Mouse (Mus musculus) embryonic facial prominence, embryonic 10.5 days (tissue): Measurements from ENCODE around the gene Ttc39d. TPM values are rescaled to one million over a fixed set of nuclear protein-coding genes. Genes with fewer than 3 reads are reported as not detected.

ENCODE experiments used
- DNase-seq: peaks from one replicate; pipeline ENCODE4 v3.0.0-alpha.2; 2017; ENCODE audit warnings: low spot score
- H3K27ac ChIP-seq: fragments of 300-500 bp; sonication (generic); replicated peaks from 2 replicates; pipeline ENCODE4 v1.5.1; 2016; ENCODE audit warnings: mild to moderate bottlenecking
- H3K27me3 ChIP-seq: fragments of 300-500 bp; sonication (generic); replicated peaks from 2 replicates; pipeline ENCODE4 v1.6.1; 2016; ENCODE audit warnings: low read depth, mild to moderate bottlenecking; ENCODE audit not compliant: poor library complexity, severe bottlenecking
- H3K36me3 ChIP-seq: fragments of 300-500 bp; sonication (generic); replicated peaks from 2 replicates; pipeline ENCODE4 v1.6.1; 2016; ENCODE audit warnings: mild to moderate bottlenecking, moderate library complexity
- H3K4me1 ChIP-seq: fragments of 300-500 bp; sonication (generic); 2 replicates; pipeline ENCODE4 v1.6.1; 2016
- H3K4me3 ChIP-seq: fragments of 300-500 bp; sonication (generic); 2 replicates; pipeline ENCODE4 v1.5.1; 2016; ENCODE audit warnings: mild to moderate bottlenecking, moderate library complexity
- H3K9me3 ChIP-seq: fragments of 300-500 bp; sonication (generic); 2 replicates; pipeline ENCODE4 v1.6.1; 2016; ENCODE audit warnings: mild to moderate bottlenecking
- WGBS: fragments of 180-500 bp; shearing (Covaris S2); methylation state at CpG from one replicate; pipeline ENCODE4 v1.1.7; 2016; 5-methylcytosine and 5-hydroxymethylcytosine counted together
- polyA plus RNA-seq: library from polyadenylated mRNA; unstranded; fragments of >200 nt; fragmentation: Nextera tagmentation; extraction: Ambion mirVana; gene quantifications from 2 replicates; pipeline ENCODE4 v1.2.1, GENCODE M21; 2016

The Ttc39d gene
- polyA plus RNA-seq, 1 experiment from 2014 or later = 0.14 TPM

GRCm38 (mm10) chr17:80237475-80237874, 30.2 kb downstream of the Ttc39d start:
- 94% methylated on average over 5 of the region's 5 CpGs for WGBS
- no peak for DNase-seq
- no peak overlapping the region for H3K4me3 ChIP-seq
- no peaks in the 10 kb centered on the region for H3K27me3 ChIP-seq
- H3K27ac ChIP-seq = no peak overlapping the region
- H3K36me3 ChIP-seq = peaks cover 68% of the 10 kb centered on the region
- no peaks in the 10 kb centered on the region for H3K4me1 ChIP-seq
- no peaks in the 10 kb centered on the region for H3K9me3 ChIP-seq

GRCm38 (mm10) chr17:80241594-80241993, 34.3 kb downstream of the Ttc39d start:
- peaks cover 94% of the 10 kb centered on the region for H3K36me3 ChIP-seq
- WGBS = 93% methylated on average over 9 of the region's 9 CpGs
- DNase-seq = no peak

GRCm38 (mm10) chr17:80243116-80243515, 35.9 kb downstream of the Ttc39d start:
- Histone ChIP-seq H3K4me1 (no peaks in the 10 kb centered on the region), H3K27me3 (no peaks in the 10 kb centered on the region), H3K9me3 (no peaks in the 10 kb centered on the region), H3K36me3 (peaks cover 99% of the 10 kb centered on the region), H3K27ac (no peak overlapping the region), H3K4me3 (no peak overlapping the region)
- 81% methylated on average over 13 of the region's 13 CpGs for WGBS
- no peak for DNase-seq

More at GRCm38 (mm10) chr17:80241594-80241993, 34.3 kb downstream of the Ttc39d start:
- Histone ChIP-seq H3K9me3 (no peaks in the 10 kb centered on the region), H3K4me1 (no peaks in the 10 kb centered on the region), H3K4me3 (no peak overlapping the region), H3K27ac (no peak overlapping the region), H3K27me3 (no peaks in the 10 kb centered on the region)

GRCm38 (mm10) chr17:80252757-80253525, 45.7 kb downstream of the Ttc39d start:
- WGBS = 89% methylated on average over 13 of the region's 13 CpGs
- Histone ChIP-seq H3K9me3 (no peaks in the 10 kb centered on the region), H3K4me3 (no peak overlapping the region), H3K36me3 (peaks cover 100% of the 10 kb centered on the region), H3K4me1 (peaks cover 4% of the 10 kb centered on the region; the same call in 1 of the 2 replicates), H3K27ac (no peak overlapping the region), H3K27me3 (no peaks in the 10 kb centered on the region)
- no peak for DNase-seq

- no peak for DNase-seq
- no peak overlapping the region for H3K4me3 ChIP-seq
- H3K36me3 ChIP-seq = peaks cover 100% of the 10 kb centered on the region
- H3K27ac ChIP-seq = 0 out of 2 replicates have a peak overlapping the region, but pooled peaks have one; percentile 51
- no peaks in the 10 kb centered on the region for H3K9me3 ChIP-seq
- H3K27me3 ChIP-seq = no peaks in the 10 kb centered on the region
- WGBS = 97% methylated on average over 5 of the region's 5 CpGs
- H3K4me1 ChIP-seq = peaks cover 4% of the 10 kb centered on the region; the same call in 1 of the 2 replicates
Measured at GRCm38 (mm10) chr17:80254421-80254820, 47.2 kb downstream of the Ttc39d start.

- Histone ChIP-seq H3K4me1 (peaks cover 4% of the 10 kb centered on the region; the same call in 1 of the 2 replicates), H3K27me3 (no peaks in the 10 kb centered on the region), H3K9me3 (no peaks in the 10 kb centered on the region), H3K27ac (peak overlapping the region; percentile 51; the same call in 1 of the 2 replicates), H3K4me3 (no peak overlapping the region), H3K36me3 (peaks cover 100% of the 10 kb centered on the region)
- WGBS = 73% methylated on average over 13 of the region's 13 CpGs
- peak; percentile 50 for DNase-seq
Measured at GRCm38 (mm10) chr17:80255208-80255607, 47.9 kb downstream of the Ttc39d start.

GRCm38 (mm10) chr17:80267065-80267464, 59.8 kb downstream of the Ttc39d start:
- Histone ChIP-seq H3K36me3 (peaks cover 98% of the 10 kb centered on the region), H3K4me1 (no peaks in the 10 kb centered on the region), H3K27me3 (no peaks in the 10 kb centered on the region), H3K4me3 (no peak overlapping the region), H3K27ac (no peak overlapping the region), H3K9me3 (no peaks in the 10 kb centered on the region)
- no peak for DNase-seq
- 90% methylated on average over 4 of the region's 4 CpGs for WGBS

Other genes with a start within 250 kb of the Ttc39d start
- 83.4 and 85.8 TPM in 2 replicates for gene Hnrnpll, start 145.1 kb upstream of the Ttc39d start, polyA plus RNA-seq
- 13.8 and 17.6 TPM in 2 replicates for gene Galm, start 80.0 kb upstream of the Ttc39d start, polyA plus RNA-seq
- 888 and 890 TPM in 2 replicates for gene Srsf7, start 153 bp upstream of the Ttc39d start, polyA plus RNA-seq
- gene Gemin6, start 17.0 kb downstream of the Ttc39d start, polyA plus RNA-seq = 56.2 and 59.7 TPM in 2 replicates
- 24.3 and 26.0 TPM in 2 replicates for gene Morn2, start 82.7 kb downstream of the Ttc39d start, polyA plus RNA-seq
- gene Dhx57, start 83.0 kb downstream of the Ttc39d start, polyA plus RNA-seq = 17.8 and 19.5 TPM in 2 replicates
- gene Arhgef33, start 99.9 kb downstream of the Ttc39d start, polyA plus RNA-seq = 0.35 and 0.70 TPM in 2 replicates
- 0.92 and 1.2 TPM in 2 replicates for gene Gm10190, start 166.1 kb downstream of the Ttc39d start, polyA plus RNA-seq